Mouse (Mus musculus): ENCODE data around the gene Gm4847. TPM values are rescaled to one million over a fixed set of nuclear protein-coding genes. Genes with fewer than 3 reads are reported as not detected.

The Gm4847 gene
- polyA plus RNA-seq (2015; fragmentation: Nextera tagmentation; extraction: Ambion mirVana): not detected in 2 replicates

DNA sequence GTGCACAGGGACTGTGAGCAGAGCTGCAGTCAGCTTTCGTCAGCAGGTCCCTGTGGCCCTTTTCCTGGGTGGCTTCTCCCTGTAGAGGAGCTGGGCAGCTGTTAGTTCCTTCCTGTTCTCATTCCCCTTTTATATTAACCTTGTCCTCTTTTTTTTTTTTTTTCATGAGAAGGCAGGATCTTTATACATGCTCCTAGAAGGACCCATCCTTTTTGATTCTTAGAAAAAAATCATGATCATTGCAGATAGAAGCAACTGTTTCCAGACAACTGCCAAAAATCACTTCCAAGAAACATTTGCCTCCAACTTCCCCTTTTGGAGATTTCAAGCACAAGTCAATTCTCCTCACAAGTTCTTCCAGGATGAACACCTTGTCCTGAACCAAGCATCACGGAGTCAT is at the start of gene Gm4847:
TSS of gene Gm4847 (minus strand) at position 101 of the 400 bp plus-strand sequence.
- no peak for ATAC-seq (ENCODE audit: low FRiP score, low TSS enrichment)
- 96% methylated on average over 2 of the region's 2 CpGs for WGBS
- H3K4me1 ChIP-seq (ENCODE audit: insufficient read depth, low read length): no peaks in the 10 kb centered on the region
- H3K9ac ChIP-seq (replicated peaks; ENCODE audit: low read length): no peak within 1 kb of the TSS
- H3K4me3 ChIP-seq (ENCODE audit: low read length): no peak within 1 kb of the TSS
- H3K27ac ChIP-seq (ENCODE audit: low read length): no peak within 1 kb of the TSS
- no peaks in the 10 kb centered on the region for H3K9me3 ChIP-seq (ENCODE audit: low read length)
- no peak within 1 kb of the TSS for H3K4me2 ChIP-seq (replicated peaks; ENCODE audit: low read depth, low read length)
- no peaks in the 10 kb centered on the region for H3K36me3 ChIP-seq (ENCODE audit: insufficient read depth, low read length)
- H3K27me3 ChIP-seq (ENCODE audit: insufficient read depth, low read length): no peaks in the 10 kb centered on the region

GRCm38 (mm10) chr1:166681745-166682144 is 34.3 kb upstream of the Gm4847 start, which contains the start of gene Fmo9:
TSS of gene Fmo9 (minus strand) at chr1:166681845.
- Histone ChIP-seq H3K4me1 (ENCODE audit: insufficient read depth, low read length) (no peaks in the 10 kb centered on the region), H3K36me3 (ENCODE audit: insufficient read depth, low read length) (no peaks in the 10 kb centered on the region), H3K9ac (replicated peaks; ENCODE audit: low read length) (no peak within 1 kb of the TSS), H3K9me3 (ENCODE audit: low read length) (no peaks in the 10 kb centered on the region), H3K4me3 (ENCODE audit: low read length) (no peak within 1 kb of the TSS), H3K4me2 (replicated peaks; ENCODE audit: low read depth, low read length) (no peak within 1 kb of the TSS), H3K27me3 (ENCODE audit: insufficient read depth, low read length) (no peaks in the 10 kb centered on the region), H3K27ac (ENCODE audit: low read length) (no peak within 1 kb of the TSS)
- ATAC-seq (ENCODE audit: low FRiP score, low TSS enrichment): no peak
- 97% methylated on average over 1 of the region's 1 CpGs for WGBS

- Histone ChIP-seq H3K9ac (replicated peaks; ENCODE audit: low read length) (no peak overlapping the region), H3K4me3 (ENCODE audit: low read length) (no peak overlapping the region), H3K4me2 (replicated peaks; ENCODE audit: low read depth, low read length) (no peak overlapping the region), H3K4me1 (ENCODE audit: insufficient read depth, low read length) (no peaks in the 10 kb centered on the region), H3K9me3 (ENCODE audit: low read length) (no peaks in the 10 kb centered on the region), H3K27ac (ENCODE audit: low read length) (no peak overlapping the region), H3K27me3 (ENCODE audit: insufficient read depth, low read length) (no peaks in the 10 kb centered on the region), H3K36me3 (ENCODE audit: insufficient read depth, low read length) (no peaks in the 10 kb centered on the region)
- ATAC-seq (ENCODE audit: low FRiP score, low TSS enrichment): no peak
- WGBS: 92% methylated on average over 5 of the region's 5 CpGs
Measured at GRCm38 (mm10) chr1:166669264-166669663, 21.8 kb upstream of the Gm4847 start.

DNA sequence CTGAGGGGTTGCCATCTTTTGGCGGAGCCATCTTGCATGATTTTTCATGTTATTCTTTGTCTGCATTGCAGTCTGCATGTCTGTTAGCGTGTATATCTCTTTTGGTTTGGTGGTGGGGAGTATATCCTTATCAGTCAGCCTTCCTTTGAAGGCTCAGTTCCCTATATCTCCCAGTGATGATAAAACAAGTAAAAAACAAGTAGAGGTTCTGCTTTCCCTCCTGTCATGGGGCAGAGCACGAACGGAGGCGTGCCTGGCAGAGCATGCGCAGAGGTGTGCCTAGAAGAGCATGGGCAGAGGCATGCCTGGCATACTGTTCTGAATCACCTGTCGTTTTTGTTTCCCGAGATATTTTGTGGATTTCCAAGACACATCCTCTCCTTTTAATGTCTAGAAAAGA is 13.3 kb upstream of the Gm4847 start:
- H3K4me1 ChIP-seq (ENCODE audit: insufficient read depth, low read length): no peaks in the 10 kb centered on the region
- H3K4me3 ChIP-seq (ENCODE audit: low read length): no peak overlapping the region
- H3K9me3 ChIP-seq (ENCODE audit: low read length): no peaks in the 10 kb centered on the region
- 86% methylated on average over 8 of the region's 8 CpGs for WGBS
- H3K9ac ChIP-seq (replicated peaks; ENCODE audit: low read length): no peak overlapping the region
- H3K36me3 ChIP-seq (ENCODE audit: insufficient read depth, low read length): no peaks in the 10 kb centered on the region
- no peak overlapping the region for H3K27ac ChIP-seq (ENCODE audit: low read length)
- no peaks in the 10 kb centered on the region for H3K27me3 ChIP-seq (ENCODE audit: insufficient read depth, low read length)
- ATAC-seq (ENCODE audit: low FRiP score, low TSS enrichment): no peak
- H3K4me2 ChIP-seq (replicated peaks; ENCODE audit: low read depth, low read length): no peak overlapping the region

Small RNA genes lying within 50 kb of the gene (microRNA-seq; reads per million reads assigned to microRNA genes)
- gene Gm22992: not detected

Other genes starting within 250 kb of the Gm4847 start
- 14.9 and 16.7 TPM in 2 replicates for gene Pogk, start 237.8 kb downstream of the Gm4847 start, polyA plus RNA-seq (2015; fragmentation: Nextera tagmentation; extraction: Ambion mirVana)
- not detected in 2 replicates for gene Gm4846, start 150.1 kb downstream of the Gm4847 start, polyA plus RNA-seq (2015; fragmentation: Nextera tagmentation; extraction: Ambion mirVana)
- 0.07 TPM in 1 of 2 replicates, not detected in the other for gene Fmo9, start 34.2 kb upstream of the Gm4847 start, polyA plus RNA-seq (2015; fragmentation: Nextera tagmentation; extraction: Ambion mirVana)

All from kidney, embryonic 16.5 days (tissue).